Mouse (Mus musculus) testis, postnatal 14 days (tissue): ENCODE data around the gene Trpc2.

ENCODE experiments used
- DNase-seq: peaks from one replicate; pipeline ENCODE4 v3.0.0; 2021; ENCODE audit warnings: low spot score

Trpc2 gene

DNA sequence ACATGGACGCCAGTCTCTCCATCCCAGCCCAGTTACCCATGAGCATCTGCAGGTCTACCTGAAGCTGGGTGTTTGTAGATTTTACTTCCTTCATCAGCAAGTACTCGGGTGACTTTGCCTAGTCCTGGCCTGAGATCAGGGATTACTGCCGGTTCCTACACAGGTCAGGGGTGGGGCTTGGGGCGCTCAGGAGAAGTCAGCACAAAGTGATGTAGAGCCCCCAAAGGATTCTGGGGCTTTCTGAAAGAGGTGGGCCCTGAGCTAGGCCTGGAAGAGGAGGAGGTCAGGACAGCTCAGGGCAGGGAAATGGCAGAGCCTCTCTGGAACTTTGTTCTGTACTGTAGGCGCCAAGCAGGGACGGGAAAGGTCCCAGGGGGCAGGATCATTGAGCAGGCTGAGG, 19.8 kb downstream of the Trpc2 start:
- no peak for DNase-seq

DNA sequence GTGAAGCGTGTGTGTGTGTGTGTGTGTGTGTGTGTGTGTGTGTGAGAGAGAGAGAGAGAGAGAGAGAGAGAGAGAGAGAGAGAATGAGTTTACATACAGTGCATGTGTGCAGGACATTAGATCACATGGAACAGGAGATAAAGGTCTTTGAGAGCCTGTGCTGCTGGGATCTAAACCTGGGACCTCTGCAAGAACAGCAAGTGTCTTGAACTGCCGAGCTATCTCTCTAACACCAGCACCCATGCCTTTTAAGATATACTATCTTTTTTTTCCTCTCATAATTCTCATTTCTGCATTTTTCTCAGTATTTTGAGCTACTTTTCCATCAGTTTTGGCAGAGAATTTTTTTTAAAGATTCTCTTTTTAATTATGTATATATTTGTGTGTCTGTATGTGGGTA, 20.6 kb downstream of the Trpc2 start:
- DNase-seq: no peak

GRCm38 (mm10) chr7:102104126-102104525, 21.2 kb downstream of the Trpc2 start:
- no peak for DNase-seq

DNA sequence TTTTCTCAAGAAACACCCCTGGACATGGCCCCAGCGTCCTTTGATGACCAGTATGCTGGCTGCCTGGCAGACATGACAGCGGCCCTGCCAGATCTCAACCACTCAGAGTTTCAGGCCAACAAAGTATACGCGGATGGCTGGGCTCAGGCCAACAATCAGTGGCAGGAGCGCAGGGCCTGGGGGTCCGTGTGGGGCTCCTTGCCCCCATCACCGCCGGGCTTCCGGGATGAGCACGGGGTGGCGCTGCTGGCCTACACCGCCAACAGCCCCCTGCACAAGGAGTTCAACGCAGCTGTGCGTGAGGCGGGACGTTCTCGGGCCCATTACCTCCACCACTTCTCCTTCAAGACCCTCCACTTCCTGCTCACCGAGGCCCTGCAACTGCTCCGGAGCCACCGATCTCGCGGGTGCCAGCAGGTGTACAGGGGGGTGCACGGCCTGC, 23.8 kb downstream of the Trpc2 start:
- peak; percentile 34 for DNase-seq

- DNase-seq: no peak
These were observed 25.3 kb downstream of the Trpc2 start for GRCm38 (mm10) chr7:102108206-102108605.

DNA sequence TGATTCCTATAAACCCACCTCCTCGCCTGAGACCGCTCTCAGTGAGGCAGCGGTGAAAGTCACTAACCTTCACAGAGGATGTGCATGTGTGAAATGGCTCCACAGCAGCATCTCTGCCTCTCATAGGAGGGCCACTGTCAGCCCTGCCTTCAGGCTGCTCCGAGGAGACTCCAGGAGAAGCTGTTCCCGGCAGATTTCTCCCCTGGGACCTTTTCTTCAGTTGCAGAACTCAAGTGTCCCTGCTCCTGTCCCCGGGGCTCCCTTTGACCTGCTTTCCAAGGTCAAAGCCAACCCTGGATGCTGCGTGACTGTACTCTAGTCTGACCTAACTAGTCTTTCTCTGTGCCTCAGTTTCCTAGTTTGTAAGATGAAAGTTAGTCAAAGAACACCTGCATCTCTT, 26.3 kb downstream of the Trpc2 start, which contains the start of gene Art5:
Gene Art5 (minus strand): TSS at position 319 of the 400 bp plus-strand sequence.
- DNase-seq: no peak

DNA sequence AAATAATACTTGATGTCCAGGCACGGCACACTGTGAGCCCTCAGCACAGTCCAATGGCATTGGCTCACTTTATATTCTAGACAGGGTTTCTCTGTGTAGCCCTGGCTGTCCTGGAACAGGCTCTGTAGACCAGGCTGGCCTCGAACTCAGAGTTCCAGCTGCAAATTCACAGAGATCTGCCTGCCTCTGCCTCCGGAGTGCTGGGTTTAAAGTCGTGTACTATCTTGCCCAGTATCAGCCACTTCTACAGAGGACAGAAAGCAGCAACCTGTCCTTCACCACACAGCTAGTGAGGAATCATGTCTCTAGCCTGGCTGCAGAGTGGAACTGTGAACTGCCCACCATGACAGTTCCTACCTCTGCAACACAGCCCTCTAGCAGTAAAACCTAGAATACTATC, 26.8 kb downstream of the Trpc2 start:
- DNase-seq: no peak

- no peak for DNase-seq
These were observed 30.3 kb downstream of the Trpc2 start for GRCm38 (mm10) chr7:102113151-102113729.

DNA sequence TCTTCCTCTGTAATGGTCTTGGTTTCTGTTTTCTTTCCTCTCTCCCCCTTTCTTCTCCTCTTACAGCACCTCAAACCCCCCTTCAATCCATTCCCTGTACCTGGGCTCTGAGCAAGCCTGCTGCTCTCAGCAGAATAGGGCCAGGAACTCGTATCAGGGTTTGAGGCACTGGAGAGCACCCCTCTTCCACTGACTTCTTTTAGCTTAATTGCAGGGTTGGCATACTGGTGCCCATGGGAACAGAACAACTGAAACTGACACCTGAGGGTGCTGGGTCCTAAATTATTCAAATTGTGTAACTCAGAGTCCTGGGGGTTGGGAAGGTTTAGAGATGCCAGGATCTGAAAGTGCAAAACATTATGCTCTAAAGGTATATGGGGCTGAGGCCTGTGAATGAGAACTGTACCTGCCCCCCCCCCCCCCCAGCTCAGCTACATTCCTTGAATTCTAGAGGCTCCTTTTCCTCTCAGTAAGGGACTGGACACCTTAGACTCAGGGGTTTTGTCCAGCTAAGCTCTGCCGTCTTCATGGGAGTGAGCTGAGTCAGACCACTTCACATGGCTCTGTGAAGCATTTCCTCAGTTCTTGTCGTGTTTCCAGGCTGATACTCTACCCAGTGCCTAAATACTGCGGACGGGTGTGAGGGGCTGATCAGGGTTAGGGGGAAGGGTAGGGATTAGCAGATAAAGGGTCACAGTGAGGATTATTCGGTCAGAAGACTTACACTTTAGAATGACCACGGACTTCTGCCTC, 33.8 kb downstream of the Trpc2 start, which contains the start of gene Chrna10:
Gene Chrna10 (minus strand): TSS at position 250 of the 753 bp plus-strand sequence.
- no peak for DNase-seq

- no peak for DNase-seq
These were observed 34.5 kb downstream of the Trpc2 start for GRCm38 (mm10) chr7:102117382-102117781.

- DNase-seq: no peak
These were observed 37.4 kb downstream of the Trpc2 start for GRCm38 (mm10) chr7:102120326-102120725.

GRCm38 (mm10) chr7:102132395-102132794, 49.5 kb downstream of the Trpc2 start:
- DNase-seq: no peak

DNA sequence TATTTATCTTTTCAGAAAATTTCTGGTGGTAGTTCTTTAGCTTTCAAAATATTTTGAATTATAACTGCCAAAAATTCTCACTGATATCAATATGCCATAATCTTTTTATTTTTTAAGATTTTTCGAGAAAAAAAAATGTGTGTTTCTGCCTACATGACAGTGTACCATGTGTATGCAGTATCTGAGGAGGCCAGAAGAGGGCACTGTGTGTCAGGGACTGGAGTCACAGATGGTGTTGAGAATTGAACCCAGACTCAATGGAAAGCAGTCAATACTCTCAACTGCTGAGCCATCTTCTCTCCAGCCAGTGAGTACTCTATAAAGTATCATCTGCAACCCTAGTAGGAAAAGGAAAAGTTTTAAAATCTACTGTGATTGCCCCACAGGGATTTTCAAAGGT, 54.5 kb downstream of the Trpc2 start:
- DNase-seq: no peak

- no peak for DNase-seq
These were observed 55.0 kb downstream of the Trpc2 start for GRCm38 (mm10) chr7:102137898-102138297.
